Mouse (Mus musculus): ENCODE measurements around the gene Vmn1r236.

Vmn1r236 gene

GRCm38 (mm10) chr17:21282642-21283041, at the start of gene Vmn1r236:
Vmn1r236 (plus strand) TSS chr17:21282942.
- DNase-seq (ENCODE audit: low read depth, low spot score) = no peak

DNA sequence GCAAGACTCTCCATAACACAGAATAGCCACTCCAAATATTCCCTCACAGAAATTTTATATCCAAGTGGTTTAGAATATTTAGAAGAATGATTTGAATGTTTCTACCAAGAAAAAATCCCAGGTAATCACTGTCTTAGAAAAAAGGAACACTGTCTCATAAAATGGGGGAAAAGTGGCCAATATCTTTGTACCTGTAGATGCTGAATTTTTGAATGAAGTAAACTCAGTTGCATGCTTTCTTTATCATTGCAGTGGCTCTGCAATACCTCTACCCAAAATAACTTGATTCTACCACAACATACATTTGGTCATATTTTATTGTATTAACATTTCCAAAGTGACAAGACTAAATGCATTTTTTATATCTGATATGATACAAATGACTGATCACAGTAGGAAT, 26.6 kb upstream of the Vmn1r236 start, which contains the start of gene Vmn1r235:
Vmn1r235 (plus strand) TSS at position 301 of the 400 bp plus-strand sequence.
- DNase-seq (ENCODE audit: low read depth, low spot score) = no peak

GRCm38 (mm10) chr17:21272103-21272502, 10.6 kb upstream of the Vmn1r236 start:
- DNase-seq (ENCODE audit: low read depth, low spot score) = peak; percentile 38

- no peak for DNase-seq (ENCODE audit: low read depth, low spot score)
Measured at GRCm38 (mm10) chr17:21284395-21284794, 1.7 kb downstream of the Vmn1r236 start.

DNA sequence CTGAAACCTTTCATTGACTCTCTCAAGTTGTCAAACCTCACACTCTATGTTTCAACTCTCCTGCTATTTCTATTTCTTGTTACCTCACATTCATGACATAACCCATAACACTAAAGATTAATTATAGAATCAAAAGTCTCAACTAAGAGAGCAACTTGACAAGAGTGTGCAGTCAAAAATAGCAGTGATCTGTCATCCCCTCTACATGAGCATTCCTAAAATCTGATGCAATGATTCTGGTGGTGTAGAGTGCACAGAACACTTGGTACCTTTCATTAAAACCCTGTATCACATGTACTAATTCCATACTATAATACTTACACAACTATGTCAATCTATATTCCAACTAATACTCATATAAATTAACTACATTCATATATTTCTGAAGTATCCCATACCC, 7.0 kb downstream of the Vmn1r236 start:
- DNase-seq (ENCODE audit: low read depth, low spot score) = no peak

- DNase-seq (ENCODE audit: low read depth, low spot score) = no peak
Measured at GRCm38 (mm10) chr17:21311565-21311964, 28.8 kb downstream of the Vmn1r236 start, which contains the start of gene Vmn1r237. Vmn1r237 (plus strand) TSS chr17:21311865.
